Mouse (Mus musculus) heart, adult 9 months (tissue): ENCODE measurements around the gene Myh14.

Experiments
- DNase-seq, 2 experiments: peaks; one replicate each; pipeline ENCODE4 v3.0.0; 2022; ENCODE audit warnings: low spot score in 2 of 2

Myh14 gene

GRCm38 (mm10) chr7:44581637-44582036, 89.0 kb downstream of the Myh14 start:
- DNase-seq = no peak

GRCm38 (mm10) chr7:44576333-44576844, 94.3 kb downstream of the Myh14 start:
- DNase-seq = no peak

GRCm38 (mm10) chr7:44572956-44573484, 97.6 kb downstream of the Myh14 start:
- no peak for DNase-seq

GRCm38 (mm10) chr7:44572213-44572701, 98.4 kb downstream of the Myh14 start, which contains the start of gene Napsa:
Gene Napsa (plus strand): TSS chr7:44572380.
- no peak for DNase-seq

GRCm38 (mm10) chr7:44571811-44572210, 98.8 kb downstream of the Myh14 start:
- DNase-seq = no peak

- no peak for DNase-seq
Observed at GRCm38 (mm10) chr7:44570989-44571388, 99.7 kb downstream of the Myh14 start.

GRCm38 (mm10) chr7:44568803-44569202, 101.8 kb downstream of the Myh14 start:
- no peak for DNase-seq

GRCm38 (mm10) chr7:44565414-44565813, 105.2 kb downstream of the Myh14 start:
- DNase-seq = no peak

- no peak for DNase-seq
Observed at GRCm38 (mm10) chr7:44564486-44564885, 106.2 kb downstream of the Myh14 start.

- DNase-seq = no peak
Observed at GRCm38 (mm10) chr7:44563284-44563683, 107.4 kb downstream of the Myh14 start.

- DNase-seq = peak in 1 of 2 experiments; percentile 69
Observed at GRCm38 (mm10) chr7:44560435-44561400, 109.9 kb downstream of the Myh14 start.

GRCm38 (mm10) chr7:44557629-44558028, 113.0 kb downstream of the Myh14 start:
- no peak for DNase-seq
